Mouse (Mus musculus) limb, embryonic 15.5 days (tissue): ENCODE results near the gene Tma16. TPM values are rescaled to one million over a fixed set of nuclear protein-coding genes. Genes with fewer than 3 reads are reported as not detected.

Experiments
- ATAC-seq: fragments of 200-750 bp; cut with Nextera tagmentation; 2 replicates; pipeline ENCODE4 v1.8.0; 2017; ENCODE audit warnings: low read depth, moderate TSS enrichment; ENCODE audit not compliant: insufficient number of reproducible peaks, low FRiP score, low TSS enrichment
- H3K27ac ChIP-seq: fragments of 300-500 bp; sonication (generic); 2 replicates; pipeline ENCODE4 v1.5.1; 2015; ENCODE audit warnings: moderate library complexity, mild to moderate bottlenecking, inconsistent platforms
- H3K27me3 ChIP-seq: fragments of 300-500 bp; sonication (generic); 2 replicates; pipeline ENCODE4 v1.6.1; 2015; ENCODE audit warnings: inconsistent platforms
- H3K36me3 ChIP-seq: fragments of 300-500 bp; sonication (generic); 2 replicates; pipeline ENCODE4 v1.6.1; 2015; ENCODE audit warnings: inconsistent platforms
- H3K4me1 ChIP-seq: fragments of 300-500 bp; sonication (generic); 2 replicates; pipeline ENCODE4 v1.6.1; 2015; ENCODE audit warnings: inconsistent platforms
- H3K4me2 ChIP-seq: fragments of 300-500 bp; sonication (generic); 2 replicates; pipeline ENCODE4 v1.6.1; 2015; ENCODE audit warnings: mild to moderate bottlenecking, inconsistent platforms
- H3K4me3 ChIP-seq: fragments of 300-500 bp; sonication (generic); 2 replicates; pipeline ENCODE4 v1.5.1; 2015; ENCODE audit warnings: mild to moderate bottlenecking, inconsistent platforms
- H3K9ac ChIP-seq: fragments of 300-500 bp; sonication (generic); 2 replicates; pipeline ENCODE4 v1.6.1; 2015; ENCODE audit warnings: inconsistent platforms
- H3K9me3 ChIP-seq: fragments of 300-500 bp; sonication (generic); 2 replicates; pipeline ENCODE4 v1.6.1; 2016; ENCODE audit warnings: inconsistent platforms
- WGBS: fragments of 180-500 bp; shearing (Covaris S2); methylation state at CpG from one replicate; pipeline ENCODE4 v1.1.7; 2015; 5-methylcytosine and 5-hydroxymethylcytosine counted together
- polyA plus RNA-seq: library from polyadenylated mRNA; unstranded; fragments of >200 nt; fragmentation: Nextera tagmentation; extraction: Ambion mirVana; gene quantifications from 2 replicates; pipeline ENCODE4 v1.2.1, GENCODE M21; 2015

Gene Tma16
- 11.3 and 12.5 TPM in 2 replicates for polyA plus RNA-seq

GRCm38 (mm10) chr8:66486084-66486763 is at the start of gene Tma16:
Gene Tma16 (minus strand): TSS chr8:66486530.
- Histone ChIP-seq H3K4me3 (peak within 1 kb of the TSS; percentile 94), H3K36me3 (peaks cover 16% of the 10 kb centered on the region), H3K4me2 (peak within 1 kb of the TSS; percentile 67), H3K9ac (peak within 1 kb of the TSS; percentile 90), H3K27me3 (no peaks in the 10 kb centered on the region), H3K27ac (no peak within 1 kb of the TSS), H3K4me1 (0 out of 2 replicates have a peak, but pooled peaks cover 3% of the 10 kb centered on the region), H3K9me3 (no peaks in the 10 kb centered on the region)
- under 1% methylated on average over 45 of the region's 45 CpGs for WGBS
- ATAC-seq: peak; percentile 79

- Histone ChIP-seq H3K4me2 (no peak overlapping the region), H3K4me1 (no peaks in the 10 kb centered on the region), H3K36me3 (no peaks in the 10 kb centered on the region), H3K27ac (no peak overlapping the region), H3K9me3 (no peaks in the 10 kb centered on the region), H3K4me3 (no peak overlapping the region), H3K27me3 (no peaks in the 10 kb centered on the region), H3K9ac (no peak overlapping the region)
- no peak for ATAC-seq
Observed at GRCm38 (mm10) chr8:66520576-66520975, 34.2 kb upstream of the Tma16 start.

DNA sequence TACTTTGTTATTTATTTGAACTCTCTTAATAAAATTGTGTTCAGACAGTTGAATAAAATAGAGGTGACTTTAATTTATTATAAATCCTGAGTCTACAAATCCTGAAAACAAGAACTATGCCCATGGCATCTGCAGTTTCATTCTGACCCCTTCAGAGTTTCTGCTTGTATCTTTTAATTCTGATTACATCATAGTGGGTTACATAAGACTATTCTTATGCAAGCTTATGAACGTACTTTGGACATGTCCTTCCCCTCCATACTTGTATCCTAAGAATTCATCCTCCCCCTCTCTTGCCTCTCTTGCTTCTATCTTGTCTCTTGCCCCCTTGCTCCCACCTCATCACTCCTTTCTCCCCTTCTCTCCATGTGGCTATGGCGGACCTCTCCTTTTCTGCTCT is 32.8 kb upstream of the Tma16 start:
- Histone ChIP-seq H3K9ac (no peak overlapping the region), H3K4me2 (no peak overlapping the region), H3K4me3 (no peak overlapping the region), H3K27me3 (no peaks in the 10 kb centered on the region), H3K36me3 (no peaks in the 10 kb centered on the region), H3K4me1 (no peaks in the 10 kb centered on the region), H3K27ac (no peak overlapping the region), H3K9me3 (no peaks in the 10 kb centered on the region)
- 86% methylated on average over 2 of the region's 2 CpGs for WGBS
- ATAC-seq: no peak

DNA sequence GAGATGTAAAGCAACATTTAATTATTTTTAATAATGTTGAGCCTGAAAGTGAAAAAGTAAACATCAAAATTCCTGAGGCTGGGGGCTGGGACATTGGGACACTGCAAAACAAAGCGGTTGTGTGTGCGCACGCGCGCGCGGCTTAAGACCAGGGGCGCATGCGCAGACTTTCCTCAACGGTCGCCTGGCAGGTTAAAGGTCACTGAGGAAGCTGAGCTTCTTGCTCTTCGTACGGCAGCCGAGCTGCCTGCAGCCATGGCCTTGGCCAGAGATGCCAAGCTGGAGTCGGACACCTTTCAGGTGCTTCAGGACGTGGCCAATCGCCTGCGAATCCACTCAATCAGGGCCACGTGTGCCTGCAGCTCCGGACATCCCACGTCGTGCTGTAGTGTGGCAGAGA is 25.2 kb upstream of the Tma16 start, which contains the start of gene Tktl2:
Tktl2 (plus strand) TSS at position 220 of the 400 bp plus-strand sequence.
- Histone ChIP-seq H3K4me2 (no peak within 1 kb of the TSS), H3K27ac (no peak within 1 kb of the TSS), H3K9me3 (no peaks in the 10 kb centered on the region), H3K4me3 (no peak within 1 kb of the TSS), H3K4me1 (no peaks in the 10 kb centered on the region), H3K27me3 (no peaks in the 10 kb centered on the region), H3K9ac (no peak within 1 kb of the TSS), H3K36me3 (no peaks in the 10 kb centered on the region)
- ATAC-seq: no peak
- WGBS: 93% methylated on average over 22 of the region's 22 CpGs

- no peak overlapping the region for H3K4me3 ChIP-seq
- no peak overlapping the region for H3K4me2 ChIP-seq
- H3K27ac ChIP-seq: no peak overlapping the region
- H3K36me3 ChIP-seq: no peaks in the 10 kb centered on the region
- no peaks in the 10 kb centered on the region for H3K27me3 ChIP-seq
- 78% methylated on average over 2 of the region's 2 CpGs for WGBS
- no peak overlapping the region for H3K9ac ChIP-seq
- no peaks in the 10 kb centered on the region for H3K4me1 ChIP-seq
- H3K9me3 ChIP-seq: no peaks in the 10 kb centered on the region
- no peak for ATAC-seq
Observed at GRCm38 (mm10) chr8:66503381-66503780, 17.1 kb upstream of the Tma16 start.

- ATAC-seq: no peak
- H3K27ac ChIP-seq: no peak overlapping the region
- 34% methylated on average over 4 of the region's 4 CpGs for WGBS
- H3K9me3 ChIP-seq: no peaks in the 10 kb centered on the region
- H3K4me1 ChIP-seq: no peaks in the 10 kb centered on the region
- H3K4me3 ChIP-seq: no peak overlapping the region
- 0 out of 2 replicates have a peak, but pooled peaks cover 3% of the 10 kb centered on the region for H3K27me3 ChIP-seq
- no peak overlapping the region for H3K4me2 ChIP-seq
- no peak overlapping the region for H3K9ac ChIP-seq
- no peaks in the 10 kb centered on the region for H3K36me3 ChIP-seq
Observed at GRCm38 (mm10) chr8:66496998-66497577, 10.8 kb upstream of the Tma16 start.

GRCm38 (mm10) chr8:66495726-66496125 is 9.4 kb upstream of the Tma16 start:
- Histone ChIP-seq H3K27me3 (0 out of 2 replicates have a peak, but pooled peaks cover 3% of the 10 kb centered on the region), H3K27ac (no peak overlapping the region), H3K9me3 (no peaks in the 10 kb centered on the region), H3K4me3 (no peak overlapping the region), H3K4me2 (no peak overlapping the region), H3K9ac (no peak overlapping the region), H3K36me3 (no peaks in the 10 kb centered on the region), H3K4me1 (no peaks in the 10 kb centered on the region)
- no peak for ATAC-seq
- 7% methylated on average over 8 of the region's 8 CpGs for WGBS

GRCm38 (mm10) chr8:66494496-66494895 is 8.2 kb upstream of the Tma16 start:
- 73% methylated on average over 2 of the region's 2 CpGs for WGBS
- Histone ChIP-seq H3K9ac (no peak overlapping the region), H3K4me2 (no peak overlapping the region), H3K27ac (no peak overlapping the region), H3K36me3 (no peaks in the 10 kb centered on the region), H3K4me3 (no peak overlapping the region), H3K4me1 (no peaks in the 10 kb centered on the region), H3K9me3 (no peaks in the 10 kb centered on the region), H3K27me3 (0 out of 2 replicates have a peak, but pooled peaks cover 3% of the 10 kb centered on the region)
- no peak for ATAC-seq

DNA sequence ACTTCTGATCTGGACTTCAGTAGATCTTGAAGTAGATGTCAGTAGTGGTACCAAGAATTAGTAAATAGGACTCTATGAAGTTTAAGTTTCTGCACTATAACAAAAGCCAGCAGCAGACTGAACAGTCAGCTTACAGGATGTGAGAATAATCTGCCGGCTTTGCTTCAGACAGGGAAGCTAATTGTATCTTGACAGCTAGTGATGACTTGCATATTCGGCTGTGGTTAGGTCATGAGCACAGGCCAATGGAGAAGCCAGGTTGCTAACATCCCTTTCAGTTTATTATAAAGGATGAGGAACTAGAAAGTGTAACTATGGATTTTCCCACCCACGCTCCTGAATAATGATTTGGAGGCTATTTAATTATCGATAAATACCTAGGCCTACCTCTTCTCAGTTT is 4.3 kb upstream of the Tma16 start:
- WGBS: 86% methylated on average over 4 of the region's 4 CpGs
- H3K9me3 ChIP-seq: no peaks in the 10 kb centered on the region
- H3K9ac ChIP-seq: no peak overlapping the region
- ATAC-seq: no peak
- no peaks in the 10 kb centered on the region for H3K36me3 ChIP-seq
- H3K4me1 ChIP-seq: no peaks in the 10 kb centered on the region
- H3K4me3 ChIP-seq: no peak overlapping the region
- no peaks in the 10 kb centered on the region for H3K27me3 ChIP-seq
- H3K27ac ChIP-seq: no peak overlapping the region
- no peak overlapping the region for H3K4me2 ChIP-seq

- Histone ChIP-seq H3K27ac (no peak overlapping the region), H3K4me2 (no peak overlapping the region), H3K9me3 (no peaks in the 10 kb centered on the region), H3K27me3 (no peaks in the 10 kb centered on the region), H3K9ac (no peak overlapping the region), H3K36me3 (no peaks in the 10 kb centered on the region), H3K4me1 (0 out of 2 replicates have a peak, but pooled peaks cover 3% of the 10 kb centered on the region), H3K4me3 (no peak overlapping the region)
- no peak for ATAC-seq
- 49% methylated on average over 3 of the region's 3 CpGs for WGBS
Observed at GRCm38 (mm10) chr8:66488556-66488955, 2.2 kb upstream of the Tma16 start.

GRCm38 (mm10) chr8:66476880-66477279 is 9.4 kb downstream of the Tma16 start:
- no peaks in the 10 kb centered on the region for H3K4me1 ChIP-seq
- WGBS: 94% methylated on average over 3 of the region's 3 CpGs

DNA sequence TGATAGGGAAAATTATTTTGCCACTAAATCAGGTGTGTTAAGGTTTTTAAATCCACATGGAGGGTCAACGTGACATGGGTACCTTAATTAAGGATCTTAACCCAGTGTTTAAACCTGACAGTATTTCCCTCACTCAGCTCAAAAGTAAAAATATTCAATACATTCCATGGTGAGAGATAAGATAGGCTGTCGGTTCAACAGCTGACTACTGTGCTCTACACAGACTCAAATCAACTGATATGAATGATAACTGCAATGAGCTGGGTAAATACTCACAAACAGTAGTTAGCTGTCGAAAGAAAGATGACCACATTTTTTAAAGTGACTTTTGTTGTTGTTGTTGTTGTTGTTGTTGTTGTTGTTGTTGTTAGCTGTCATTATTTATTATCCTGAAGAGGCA is 16.5 kb downstream of the Tma16 start:
- H3K9ac ChIP-seq: no peak overlapping the region
- no peaks in the 10 kb centered on the region for H3K4me1 ChIP-seq
- H3K9me3 ChIP-seq: no peaks in the 10 kb centered on the region
- no peak for ATAC-seq
- H3K27me3 ChIP-seq: no peaks in the 10 kb centered on the region
- WGBS: 80% methylated on average over 3 of the region's 3 CpGs
- no peak overlapping the region for H3K4me3 ChIP-seq
- H3K4me2 ChIP-seq: no peak overlapping the region
- no peaks in the 10 kb centered on the region for H3K36me3 ChIP-seq
- H3K27ac ChIP-seq: no peak overlapping the region

More at GRCm38 (mm10) chr8:66476880-66477279, 9.4 kb downstream of the Tma16 start:
- Histone ChIP-seq H3K9ac (no peak overlapping the region), H3K27me3 (no peaks in the 10 kb centered on the region), H3K9me3 (no peaks in the 10 kb centered on the region), H3K4me2 (no peak overlapping the region), H3K36me3 (peaks cover 49% of the 10 kb centered on the region), H3K4me3 (no peak overlapping the region), H3K27ac (no peak overlapping the region)
- ATAC-seq: no peak
